Comparison of ENCODE assay signal across 9 mouse cellular contexts in the genomic region with DNA sequence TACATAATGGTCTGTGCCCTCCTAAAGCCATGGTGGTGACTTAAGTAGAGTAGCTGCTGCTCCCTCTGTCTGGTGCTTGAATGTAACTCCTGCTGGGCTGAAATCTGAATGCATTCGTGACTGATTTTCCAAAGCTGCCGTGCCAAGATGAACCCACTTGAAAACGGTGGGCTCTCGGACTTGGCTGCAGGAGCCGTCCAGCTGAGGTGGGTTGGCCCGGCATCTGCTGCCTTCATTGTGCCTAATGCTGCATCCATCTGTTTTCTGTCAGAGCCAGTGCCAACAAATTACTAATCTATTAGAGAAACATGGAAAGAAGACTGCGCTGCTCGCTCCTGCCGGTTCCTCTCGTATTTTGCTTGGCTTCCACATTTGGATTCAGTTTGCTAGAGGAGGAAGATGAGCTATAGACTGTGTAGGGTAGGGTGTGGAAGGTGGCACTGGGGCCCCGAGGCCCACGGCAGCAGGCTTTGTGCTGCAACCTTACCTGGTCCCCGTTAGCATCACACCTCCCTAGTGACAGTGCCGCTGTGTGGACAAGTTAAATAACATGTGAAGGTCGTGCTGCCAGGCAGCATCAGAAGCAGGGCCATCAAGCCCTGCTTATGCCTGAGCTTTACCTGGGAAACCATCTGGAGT.
DNase-seq lines count a peak whose midpoint lies in the region; ATAC-seq and TF ChIP-seq lines count a peak whose summit lies in the region.
"Had no signal": no experiment of that assay in that cellular context is flagged by ENCODE, and none has a peak within 500 bp of the region (broad histone marks: within the 10 kb centered on the region; RNA-seq: fewer than 3 reads in every experiment).

No protein-coding gene starts in this region.

- no peaks in the 10 kb centered on the region for H3K27me3 ChIP-seq in hindbrain, embryonic 14.5 days (ENCODE audit: control insufficient read depth, insufficient read depth, low read length)
- no peaks in the 10 kb centered on the region for H3K27me3 ChIP-seq in midbrain, embryonic 14.5 days (ENCODE audit: control insufficient read depth, insufficient read depth, low read length)
- H3K27me3 ChIP-seq: limb, embryonic 15.5 days had no signal

- WGBS in hindbrain, embryonic 14.5 days, result 36% methylated on average over 15 of the region's 15 CpGs
- WGBS in midbrain, embryonic 14.5 days, result 53% methylated on average over 15 of the region's 15 CpGs

- peaks cover 10% of the 10 kb centered on the region for H3K36me3 ChIP-seq in hindbrain, embryonic 14.5 days (replicated peaks; ENCODE audit: control insufficient read depth, insufficient read depth)
- peaks cover 11% of the 10 kb centered on the region for H3K36me3 ChIP-seq in midbrain, embryonic 14.5 days (ENCODE audit: control insufficient read depth, insufficient read depth, low read length)

- DNase-seq in left cerebral cortex, adult 2 months (ENCODE audit: extremely low spot score in 1 of 2, low spot score in 2 of 2), result peak in 1 of 2 experiments; percentile 45
- no peak for DNase-seq in left cerebral cortex, adult 11 months (ENCODE audit: low spot score)
- DNase-seq in cerebellum, adult 8-10 months, result peak; percentile 56
- peak; percentile 70 for DNase-seq in hindbrain, embryonic 14.5 days (ENCODE audit: low spot score)
- peak; percentile 69 for DNase-seq in midbrain, embryonic 14.5 days
- no peak for DNase-seq in B cell, adult 2 months
- no peak for DNase-seq in yolk sac, embryonic 10.5 days (ENCODE audit: low spot score)
- no peak for DNase-seq in spleen, adult 18-20 months

- H3K27ac ChIP-seq in left cerebral cortex, adult 2 months, result peak overlapping the region; percentile 56
- H3K27ac ChIP-seq in hindbrain, embryonic 14.5 days, result peak overlapping the region; percentile 60
- peak overlapping the region; percentile 62 for H3K27ac ChIP-seq in midbrain, embryonic 14.5 days (replicated peaks; ENCODE audit: low read depth, low read length)

- TF ChIP-seq CTCF in left cerebral cortex, adult 2 months (IDR thresholded peaks at IDR 0.05), result no peak; the same call in 1 of the 2 replicates

- H3K9me3 ChIP-seq in hindbrain, embryonic 14.5 days (ENCODE audit: control insufficient read depth, low read length), result no peaks in the 10 kb centered on the region
- no peaks in the 10 kb centered on the region for H3K9me3 ChIP-seq in midbrain, embryonic 14.5 days (ENCODE audit: control insufficient read depth, low read length)
- H3K9me3 ChIP-seq: limb, embryonic 15.5 days had no signal

- ATAC-seq in hindbrain, embryonic 14.5 days (ENCODE audit: low FRiP score), result peak; percentile 74
- ATAC-seq in midbrain, embryonic 14.5 days (ENCODE audit: low FRiP score, low TSS enrichment), result no peak; the same call in 1 of the 2 replicates

- 0 out of 2 replicates have a peak overlapping the region, but pooled peaks have one; percentile 7 for H3K4me2 ChIP-seq in hindbrain, embryonic 14.5 days (replicated peaks)
- H3K4me2 ChIP-seq in midbrain, embryonic 14.5 days (ENCODE audit: low read length), result 0 out of 2 replicates have a peak overlapping the region, but pooled peaks have one; percentile 3
- H3K4me2 ChIP-seq: limb, embryonic 15.5 days had no signal

- peaks cover 29% of the 10 kb centered on the region for H3K4me1 ChIP-seq in hindbrain, embryonic 14.5 days (replicated peaks; ENCODE audit: control insufficient read depth, insufficient read depth, low read length)
- peaks cover 26% of the 10 kb centered on the region for H3K4me1 ChIP-seq in midbrain, embryonic 14.5 days (ENCODE audit: control insufficient read depth, insufficient read depth, low read length)

- no peak overlapping the region for H3K9ac ChIP-seq in hindbrain, embryonic 14.5 days
- H3K9ac ChIP-seq in midbrain, embryonic 14.5 days (replicated peaks; ENCODE audit: low read length), result no peak overlapping the region
- H3K9ac ChIP-seq: limb, embryonic 15.5 days had no signal

- intact Hi-C loops in left cerebral cortex, adult 2 months (cut with DNase I), result no loop called here

- no peak overlapping the region for H3K4me3 ChIP-seq in left cerebral cortex, adult 2 months
- H3K4me3 ChIP-seq in hindbrain, embryonic 14.5 days (replicated peaks; ENCODE audit: low read length), result no peak overlapping the region
- no peak overlapping the region for H3K4me3 ChIP-seq in midbrain, embryonic 14.5 days (replicated peaks; ENCODE audit: low read depth, low read length)
- H3K4me3 ChIP-seq: limb, embryonic 15.5 days had no signal

Comparison
In these comparisons a context has a peak if more than half of its experiments do, and no peak if none do; other contexts are left out.
1. DNase-seq: peak in cerebellum, adult 8-10 months (single experiment), hindbrain, embryonic 14.5 days (single experiment) and midbrain, embryonic 14.5 days (single experiment); none in left cerebral cortex, adult 11 months (single experiment), B cell, adult 2 months (0 of 2), yolk sac, embryonic 10.5 days (single experiment) and spleen, adult 18-20 months (0 of 2).
2. Peak in every context shown above with its lines, with median percentiles within 50 percentile points of each other: H3K27ac ChIP-seq.